Mouse (Mus musculus) right cerebral cortex, postnatal 25 days (tissue): ENCODE data around the gene Plekhg6.
A peak's percentile ranks its signal among the peaks of the same experiment; 100 is the strongest.

ENCODE experiments used
- DNase-seq: peaks from one replicate; pipeline ENCODE4 v3.0.0; 2022

The Plekhg6 gene

DNA sequence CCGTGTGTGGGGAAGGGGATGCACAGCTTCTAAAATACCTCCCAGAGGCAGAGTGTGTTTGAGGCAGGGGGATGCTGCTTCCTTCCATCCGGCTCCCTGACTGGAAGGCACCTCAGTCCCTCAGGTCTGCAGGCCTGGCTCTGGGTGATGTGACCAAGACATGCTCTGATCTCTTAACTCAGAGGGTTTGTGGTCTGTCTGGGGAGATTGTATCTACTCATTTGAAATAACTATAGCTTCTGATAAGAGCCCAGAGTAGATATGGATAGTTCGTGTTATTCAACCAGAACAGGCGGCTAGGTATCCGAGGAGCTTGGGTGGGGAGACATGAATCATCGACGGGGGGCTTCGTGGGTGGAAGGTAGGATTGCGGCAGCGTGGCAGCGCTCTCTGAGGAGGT, 27.4 kb downstream of the Plekhg6 start:
- DNase-seq = no peak

DNA sequence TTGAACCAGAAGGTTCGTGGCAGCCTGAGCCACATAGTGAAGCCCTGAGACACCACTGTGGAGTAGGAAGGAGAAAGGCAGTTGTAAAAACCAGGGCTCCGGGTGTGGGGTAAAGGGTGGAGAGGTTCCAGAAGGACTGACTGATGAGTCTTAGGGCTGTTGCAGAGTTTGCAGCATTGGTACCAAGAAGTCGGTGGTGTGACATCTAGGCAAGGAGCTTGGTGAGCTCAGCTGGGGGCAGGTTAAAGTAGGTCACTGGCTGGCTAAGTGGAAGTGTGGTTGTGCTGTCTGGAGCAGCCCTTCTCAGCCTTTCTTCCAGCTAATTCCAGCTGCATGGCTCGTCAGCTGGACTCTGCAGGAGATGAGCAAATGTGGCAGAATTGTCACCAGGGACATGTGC, 27.8 kb downstream of the Plekhg6 start:
- DNase-seq = no peak

DNA sequence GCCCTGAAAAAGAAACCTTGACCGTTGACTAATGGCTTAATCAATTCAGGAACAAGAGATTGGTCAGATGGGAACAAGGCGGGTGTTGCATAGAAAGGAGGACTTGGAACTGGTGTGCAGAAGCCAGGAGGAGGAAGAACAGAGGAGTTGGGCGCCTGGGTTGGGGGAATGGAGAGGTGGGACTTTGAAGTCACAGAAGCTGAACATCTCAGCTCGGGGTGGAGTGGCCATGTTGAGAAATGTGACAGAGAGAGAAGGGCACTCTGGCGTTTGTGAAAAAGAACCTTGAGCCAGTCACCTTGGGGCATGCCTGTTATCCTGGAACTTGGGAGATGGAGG, 28.6 kb downstream of the Plekhg6 start:
- DNase-seq = no peak

DNA sequence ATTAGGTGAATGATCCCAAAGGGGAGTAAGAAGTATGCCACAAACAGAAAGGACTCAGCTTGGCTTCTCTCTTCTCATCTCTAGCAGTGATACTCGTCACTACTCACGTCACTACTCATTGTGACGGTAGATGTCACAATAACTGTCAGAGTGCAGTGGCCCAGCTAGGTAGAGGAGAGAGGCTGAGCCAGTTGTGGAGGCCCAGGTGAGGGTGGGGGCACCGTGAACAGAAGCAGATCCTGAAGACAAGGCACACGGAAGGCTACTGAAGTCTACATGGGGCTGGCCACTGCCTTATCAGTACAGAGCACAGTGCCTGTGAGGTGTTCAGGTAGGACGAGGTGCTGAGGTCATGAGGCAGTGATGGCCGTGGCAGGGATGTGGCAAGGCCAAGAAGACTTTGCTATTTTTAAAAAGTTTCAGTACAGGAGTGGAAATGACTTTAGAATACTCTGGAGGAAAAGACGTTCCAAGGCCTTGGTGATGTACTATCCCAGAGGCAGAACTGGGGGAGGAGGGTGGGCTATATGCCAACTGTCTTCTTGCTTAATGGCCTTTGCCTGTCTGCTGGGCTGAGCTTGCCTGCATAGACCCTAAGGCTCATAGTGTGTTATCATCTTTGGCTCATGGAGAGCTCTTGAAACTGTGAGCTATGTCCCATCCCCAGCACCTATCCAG, 29.1 kb downstream of the Plekhg6 start:
- DNase-seq = no peak

DNA sequence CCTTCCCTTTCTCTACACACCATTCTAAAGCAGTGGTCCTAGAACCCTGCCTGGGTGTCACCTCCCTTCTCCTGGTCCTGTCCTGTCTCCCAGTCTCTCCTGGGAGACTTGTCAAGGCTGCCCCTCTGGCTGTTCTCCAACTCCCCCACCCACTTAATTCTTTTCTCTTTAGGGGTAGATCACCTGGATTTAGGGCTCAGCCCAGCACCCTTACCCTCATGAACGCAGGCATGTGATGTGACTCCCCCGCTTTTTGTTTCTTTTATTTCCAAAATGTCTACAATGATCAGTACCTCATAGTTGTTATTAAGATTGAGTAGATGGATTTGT, 29.6 kb downstream of the Plekhg6 start:
- DNase-seq = no peak

DNA sequence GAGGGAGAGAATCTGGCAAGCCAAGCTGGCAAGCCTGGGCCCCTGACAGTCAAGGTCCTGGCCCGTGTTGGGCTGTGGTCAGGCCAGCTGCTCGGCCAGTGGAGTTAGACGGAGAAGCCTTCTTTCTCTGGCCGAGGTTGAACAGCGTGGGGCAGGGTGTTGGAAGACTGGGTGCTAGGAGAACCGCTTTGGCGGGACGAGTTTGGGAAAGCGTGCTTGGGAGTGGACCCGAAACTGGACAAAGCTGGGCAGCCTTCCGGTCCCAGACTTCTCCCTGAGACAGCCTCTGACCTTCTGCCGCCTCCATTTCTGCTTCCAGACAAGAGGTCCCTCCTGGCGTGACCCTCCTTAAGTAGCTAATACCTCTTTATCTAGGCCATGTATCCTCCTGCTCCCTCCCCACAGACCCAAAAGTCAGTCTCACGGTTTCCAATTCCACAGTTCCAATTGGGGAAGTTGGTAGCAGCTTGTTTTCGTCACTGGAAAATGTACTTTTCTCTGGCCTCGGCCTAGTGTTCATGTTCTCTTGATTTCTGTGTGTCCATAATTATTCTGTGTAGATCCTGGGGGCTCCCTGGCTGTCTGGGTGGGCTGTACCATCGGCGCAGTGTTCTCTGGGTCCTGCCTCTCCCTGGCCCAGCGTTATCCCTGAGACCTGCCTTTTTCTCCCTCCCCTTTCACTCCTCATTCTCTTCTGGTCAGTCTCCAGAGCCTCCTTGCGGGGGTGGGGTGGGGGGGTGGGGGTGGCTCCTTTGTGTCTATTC, 30.2 kb downstream of the Plekhg6 start:
- no peak for DNase-seq

DNA sequence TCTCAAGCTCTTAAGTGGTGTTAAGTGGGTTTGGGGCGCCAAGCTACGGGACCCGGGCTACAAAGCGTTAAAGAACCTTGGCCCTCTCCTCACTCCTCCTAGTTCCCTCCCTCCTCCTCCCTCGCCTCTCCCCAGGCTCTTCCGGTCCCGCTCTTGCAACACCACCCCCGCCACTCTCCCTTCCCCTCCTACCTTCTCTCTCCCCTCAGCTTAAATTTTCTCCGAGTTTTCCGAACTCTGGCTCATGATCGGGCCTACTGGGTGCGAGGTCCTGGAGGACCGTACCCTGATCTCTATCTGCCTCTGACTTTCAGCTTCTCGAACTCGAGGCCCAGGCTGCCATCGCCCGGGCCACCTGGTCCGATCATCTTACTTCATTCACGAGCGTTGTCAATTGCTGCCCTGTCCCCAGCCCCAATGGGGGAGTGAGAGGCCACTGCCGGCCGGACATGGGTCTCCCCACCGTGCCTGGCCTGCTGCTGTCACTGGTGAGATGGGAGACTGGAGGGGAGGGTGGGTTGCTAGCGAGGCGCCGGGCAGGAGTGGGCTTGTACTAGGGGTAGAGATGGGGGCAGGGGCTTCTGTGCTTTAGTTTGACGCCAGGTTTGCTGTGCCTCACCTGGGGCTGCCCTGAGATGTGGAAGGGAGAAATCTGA, 30.9 kb downstream of the Plekhg6 start:
- DNase-seq = no peak

DNA sequence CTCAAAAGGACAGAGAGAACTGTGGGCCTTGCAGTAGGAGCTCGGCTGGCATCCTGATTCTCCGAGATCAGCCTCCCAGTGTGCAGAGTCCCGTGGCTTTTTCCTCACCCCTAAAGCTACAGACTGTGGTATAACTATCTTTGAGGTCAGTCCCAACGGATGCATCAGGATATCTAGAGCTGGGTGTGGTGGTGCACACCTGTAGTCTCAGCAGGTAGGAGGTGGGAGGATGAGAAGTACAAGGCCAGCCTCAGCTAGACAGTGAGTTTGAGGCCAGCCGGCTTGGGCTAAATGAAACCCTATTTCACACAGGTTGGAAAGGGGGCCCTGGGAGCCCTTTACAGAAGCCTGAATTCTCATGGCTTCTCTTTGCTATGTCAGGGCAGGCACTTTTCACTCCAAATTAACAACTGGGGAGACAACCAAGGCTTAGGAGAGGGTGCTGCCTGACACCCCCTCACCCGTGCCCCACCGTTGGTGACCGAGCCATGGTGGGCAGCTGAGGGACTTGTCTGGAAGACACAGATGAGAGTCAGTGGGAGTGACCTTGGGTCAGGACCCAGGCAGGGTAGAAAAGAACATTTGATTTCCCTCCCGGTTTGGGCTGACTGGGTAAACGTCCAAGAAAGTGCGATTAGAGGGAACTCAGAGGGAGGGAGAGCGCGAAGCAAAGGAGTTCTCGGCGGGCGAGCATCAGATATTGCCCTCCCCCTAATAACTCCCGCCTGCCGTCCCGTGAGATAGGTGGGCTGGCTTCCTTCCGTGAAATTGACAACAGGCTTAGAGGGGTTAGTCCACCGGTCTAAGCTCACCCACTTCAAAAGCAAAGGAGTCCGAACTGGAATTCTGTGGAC, 31.6 kb downstream of the Plekhg6 start, which contains the start of gene Tnfrsf1a:
Gene Tnfrsf1a, plus strand, starts transcription at position 642 of the 854 bp plus-strand sequence.
- no peak for DNase-seq

DNA sequence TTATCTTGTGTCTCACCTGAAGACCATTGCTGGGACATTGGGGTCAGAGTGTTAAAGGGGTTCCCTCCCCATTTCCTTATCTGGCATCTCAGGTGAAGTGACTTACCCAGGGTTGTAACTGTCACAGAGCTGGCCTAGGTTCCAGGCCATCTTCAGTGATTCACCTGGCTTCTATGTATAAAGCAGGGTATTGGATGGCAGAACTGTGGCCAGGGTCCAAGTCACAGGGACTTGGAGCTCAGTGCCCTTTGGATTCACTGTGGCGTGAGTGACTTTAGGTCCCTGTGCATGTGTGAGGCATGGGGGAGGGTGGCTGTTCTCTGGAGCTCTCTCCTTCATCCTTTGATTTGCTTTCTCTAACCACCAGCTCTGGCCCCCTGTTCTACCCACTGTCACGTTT, 34.6 kb downstream of the Plekhg6 start:
- no peak for DNase-seq

DNA sequence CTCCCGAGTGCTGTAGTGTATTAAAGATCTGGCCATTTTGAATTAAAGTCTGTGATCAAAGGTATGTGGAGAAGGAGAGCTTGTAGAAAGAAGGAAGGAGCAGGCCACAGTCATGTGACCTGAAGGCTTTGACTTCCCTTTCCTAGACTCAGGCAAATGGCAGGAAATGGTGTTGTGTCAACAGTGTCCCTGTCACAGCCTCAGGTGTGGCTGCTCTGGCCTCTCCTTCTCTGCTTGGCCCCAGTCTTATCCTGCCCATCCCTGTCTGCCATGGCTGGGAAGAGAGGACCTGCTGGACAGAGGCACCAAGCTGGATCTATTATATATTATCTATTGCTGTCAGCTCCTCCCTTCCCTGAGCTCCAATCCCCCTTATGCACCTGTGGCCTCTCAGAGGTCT, 35.0 kb downstream of the Plekhg6 start:
- no peak for DNase-seq

DNA sequence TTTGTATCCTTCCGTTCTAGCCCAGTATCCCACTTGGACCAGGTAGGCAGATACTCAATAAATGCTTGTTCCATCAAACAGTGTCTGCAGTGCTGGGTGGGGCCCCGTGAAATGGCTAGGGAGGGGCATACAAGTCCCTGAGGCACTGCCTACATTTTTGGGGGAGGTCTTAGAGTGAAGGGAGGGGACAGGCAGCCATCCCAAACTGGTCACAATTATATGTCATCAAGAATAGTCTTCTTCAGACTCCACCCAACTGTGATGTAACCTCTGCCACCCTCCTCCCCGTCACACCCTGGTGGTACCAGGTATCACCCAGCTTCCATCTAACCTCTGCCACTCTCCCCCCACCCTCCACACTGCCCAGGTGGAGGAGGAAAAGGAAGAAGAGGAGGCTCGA, 35.7 kb downstream of the Plekhg6 start:
- DNase-seq = no peak

DNA sequence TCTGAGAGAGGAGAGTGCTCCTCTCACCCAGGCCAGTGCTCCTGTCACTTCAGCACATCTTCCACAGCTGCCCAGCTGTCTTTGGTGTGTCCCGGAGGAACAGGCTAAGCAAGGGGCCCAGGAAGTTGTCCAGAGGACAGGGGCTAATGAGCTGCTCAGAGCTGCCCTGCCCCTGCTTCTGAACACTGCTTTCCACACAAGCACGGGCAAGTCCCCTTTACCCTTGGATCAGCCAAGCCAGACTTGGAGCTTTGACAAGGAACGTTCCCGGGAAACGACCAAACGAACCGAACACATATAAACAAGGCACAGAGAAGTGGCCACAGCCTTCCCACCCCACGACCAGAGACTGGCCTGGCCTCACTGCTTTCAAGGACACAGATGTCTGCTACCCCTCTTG, 36.5 kb downstream of the Plekhg6 start:
- no peak for DNase-seq

DNA sequence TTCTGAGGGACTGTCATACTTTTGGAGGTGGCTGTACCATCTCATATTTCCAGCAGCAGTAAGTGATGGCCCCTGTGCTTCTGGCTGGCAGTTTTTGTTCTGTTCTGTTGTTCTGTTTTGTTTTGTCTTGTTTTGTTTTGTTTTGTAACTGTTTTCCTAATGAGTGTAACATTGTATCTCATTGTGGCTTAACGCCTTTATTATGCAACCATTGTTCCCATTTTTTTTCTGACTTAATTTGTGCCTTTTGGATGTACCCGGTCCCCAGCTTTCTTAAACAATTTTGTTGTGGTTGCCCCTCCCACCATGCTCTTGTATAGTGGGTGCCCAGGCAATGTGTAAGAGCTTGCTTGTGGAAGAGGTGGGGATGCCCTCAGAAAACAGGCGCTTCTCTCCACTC, 38.4 kb downstream of the Plekhg6 start:
- DNase-seq = no peak

DNA sequence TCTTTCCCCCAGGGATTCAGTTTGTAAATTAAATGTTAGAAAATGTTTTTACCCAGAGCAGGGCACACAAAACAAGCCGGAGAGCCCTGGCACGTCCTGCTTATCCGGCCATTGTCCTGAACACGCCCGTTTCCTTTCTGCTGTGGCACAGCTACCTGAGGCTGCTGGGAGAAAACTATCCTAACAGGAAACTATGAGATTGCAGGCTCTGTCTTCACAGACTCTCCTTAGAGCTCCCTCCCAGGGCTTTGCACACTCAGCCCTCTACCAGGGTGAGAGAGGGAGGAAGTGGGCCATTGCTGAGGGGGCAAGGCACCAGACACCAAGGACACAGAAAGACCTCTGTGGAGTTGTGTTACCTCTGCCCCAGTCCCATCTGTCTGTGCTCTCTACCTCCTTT, 40.3 kb downstream of the Plekhg6 start:
- no peak for DNase-seq

DNA sequence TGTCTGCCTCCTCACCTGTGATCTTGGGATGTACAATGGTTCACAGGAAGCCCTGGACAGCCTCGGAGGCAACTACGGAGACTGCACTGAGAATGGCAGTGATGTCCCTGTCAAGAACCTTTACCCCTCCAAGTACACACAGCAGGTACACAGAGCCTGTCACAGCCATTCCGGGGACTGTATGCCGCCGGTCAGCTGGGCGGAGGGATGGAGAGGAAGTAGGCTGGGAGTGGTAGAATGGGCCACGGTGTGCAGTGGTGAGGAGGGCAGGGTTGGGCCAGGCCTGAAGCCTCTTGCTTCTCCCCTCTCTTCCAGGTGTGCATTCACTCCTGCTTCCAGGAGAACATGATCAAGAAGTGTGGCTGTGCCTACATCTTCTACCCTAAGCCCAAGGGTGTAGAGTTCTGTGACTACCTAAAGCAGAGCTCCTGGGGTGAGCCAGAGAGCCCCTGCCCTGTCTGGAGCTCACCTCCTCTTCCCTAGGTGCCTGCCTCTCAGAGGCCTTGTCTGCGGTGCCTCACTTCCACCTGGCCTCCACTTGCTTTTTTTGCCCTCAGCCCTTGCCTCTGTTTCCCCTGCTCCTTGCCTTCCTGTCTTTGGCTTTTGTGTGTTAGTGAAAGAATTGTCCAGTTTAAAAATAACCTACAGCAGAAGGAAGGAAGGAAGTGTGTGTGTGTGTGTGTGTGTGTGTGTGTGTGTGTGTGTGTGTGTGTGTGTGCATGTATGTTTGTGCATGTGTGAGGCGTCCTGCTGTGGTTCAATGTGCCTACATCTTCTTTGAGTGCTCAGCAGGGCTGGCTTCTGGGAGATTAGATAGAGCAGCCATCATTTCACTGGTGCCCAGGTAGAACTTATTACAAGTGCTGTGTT, 41.6 kb downstream of the Plekhg6 start:
- DNase-seq = no peak

DNA sequence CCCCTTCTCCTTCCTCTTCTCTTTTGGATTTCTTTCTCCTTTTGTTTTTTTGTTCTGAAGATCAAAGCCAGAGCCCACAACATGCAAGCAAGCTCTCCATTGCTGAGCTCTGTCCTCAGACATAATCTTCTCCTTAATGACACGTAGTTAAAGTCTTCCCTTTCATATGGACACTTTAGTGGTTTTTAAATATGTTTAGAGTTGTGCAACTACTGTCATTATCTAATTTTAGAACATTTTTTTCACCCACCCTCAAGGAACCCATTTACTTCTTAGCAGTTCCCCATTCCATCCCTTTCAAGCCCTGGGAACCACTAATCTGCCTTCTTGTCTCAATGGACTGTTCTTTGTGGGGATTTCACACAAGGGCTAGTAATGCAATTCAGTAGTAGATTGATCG, 46.2 kb downstream of the Plekhg6 start:
- DNase-seq = no peak

DNA sequence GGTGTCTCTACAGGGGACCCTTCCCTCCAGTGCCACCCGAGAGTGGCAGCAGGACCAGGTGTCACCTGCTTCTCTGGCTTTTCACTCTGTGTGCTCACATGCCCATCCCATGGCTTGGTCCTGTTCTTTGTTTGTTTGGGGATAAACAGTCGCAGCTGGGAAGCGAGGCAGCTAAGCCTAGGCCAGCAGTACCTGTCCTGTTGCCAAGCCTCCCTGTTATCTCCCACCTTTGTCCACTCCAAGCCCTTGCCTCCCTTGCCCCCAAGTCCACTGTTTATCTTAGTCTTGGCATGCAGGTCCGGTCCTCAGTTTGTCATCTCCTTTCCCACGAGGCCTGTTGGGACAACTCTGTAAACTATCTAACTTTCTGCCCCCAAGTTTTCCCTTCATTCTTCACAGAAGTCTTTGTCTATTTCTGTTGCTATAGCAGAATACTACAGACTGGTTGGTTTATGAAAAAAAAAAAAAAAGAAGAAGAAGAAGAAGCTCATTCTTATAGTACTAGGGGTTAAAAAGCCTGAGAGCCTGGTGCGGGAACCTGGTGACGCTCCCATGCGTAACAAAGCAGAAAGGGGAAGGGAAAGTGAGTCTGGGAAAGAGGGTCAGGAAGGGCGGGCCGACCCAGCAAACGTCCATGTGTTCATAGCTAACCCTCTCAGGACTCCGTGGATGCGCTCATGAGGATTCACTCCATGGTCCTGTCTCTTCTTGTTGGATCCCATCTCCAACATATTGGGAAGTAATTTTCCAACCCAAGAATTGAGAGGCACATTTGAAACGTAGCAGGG, 47.3 kb downstream of the Plekhg6 start:
- no peak for DNase-seq

DNA sequence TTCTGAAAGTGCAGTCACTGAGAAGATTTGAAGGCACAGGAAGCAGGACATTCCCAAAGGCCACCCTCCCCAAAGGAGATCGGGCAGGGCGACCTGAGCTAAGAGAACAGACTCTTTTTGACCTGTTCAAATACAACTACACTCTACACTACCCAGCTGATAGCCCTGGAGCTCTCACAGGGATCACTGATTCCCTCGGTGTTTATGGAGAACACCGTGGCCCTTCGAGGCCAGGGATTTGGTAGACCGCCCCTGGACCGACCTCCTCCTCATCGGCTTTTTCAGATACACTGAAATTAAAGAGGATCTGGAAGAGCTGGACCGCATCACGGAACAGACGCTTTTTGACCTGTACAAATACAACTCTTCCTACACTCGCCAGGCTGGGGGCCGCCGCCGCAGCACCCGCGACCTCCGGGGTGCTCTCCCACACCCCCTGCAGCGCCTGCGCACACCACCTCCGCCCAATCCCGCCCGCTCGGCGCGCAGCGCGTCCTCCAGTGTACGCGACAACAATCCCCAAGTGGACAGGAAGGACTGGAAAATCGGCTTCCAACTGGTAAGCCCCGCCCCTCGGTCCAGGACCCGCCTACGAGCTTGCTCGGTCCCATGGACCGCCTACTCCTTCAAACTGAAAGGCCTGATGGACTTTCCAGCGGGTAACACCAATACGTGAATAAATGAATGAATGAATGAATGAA, 49.8 kb downstream of the Plekhg6 start:
- peak; percentile 73 for DNase-seq

DNA sequence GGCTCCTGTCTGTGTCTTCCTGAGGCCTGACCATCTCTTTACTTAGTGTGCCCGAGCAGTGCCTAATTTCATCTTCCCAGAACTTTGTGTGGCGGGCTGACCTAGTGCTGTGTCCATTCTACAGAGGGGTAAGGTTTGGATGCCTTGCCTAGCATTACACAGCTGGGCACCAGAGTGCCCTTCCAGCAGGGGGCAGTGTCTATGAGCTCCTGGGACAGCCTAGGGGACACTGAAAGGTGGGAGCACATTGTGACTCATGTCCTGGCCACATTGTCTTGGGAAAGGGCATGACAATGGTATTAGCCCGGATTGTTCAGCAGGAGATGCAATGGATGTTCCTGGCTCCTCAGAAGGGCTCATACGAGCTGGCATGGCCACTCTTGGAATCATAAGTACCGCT, 52.4 kb downstream of the Plekhg6 start:
- DNase-seq = no peak

DNA sequence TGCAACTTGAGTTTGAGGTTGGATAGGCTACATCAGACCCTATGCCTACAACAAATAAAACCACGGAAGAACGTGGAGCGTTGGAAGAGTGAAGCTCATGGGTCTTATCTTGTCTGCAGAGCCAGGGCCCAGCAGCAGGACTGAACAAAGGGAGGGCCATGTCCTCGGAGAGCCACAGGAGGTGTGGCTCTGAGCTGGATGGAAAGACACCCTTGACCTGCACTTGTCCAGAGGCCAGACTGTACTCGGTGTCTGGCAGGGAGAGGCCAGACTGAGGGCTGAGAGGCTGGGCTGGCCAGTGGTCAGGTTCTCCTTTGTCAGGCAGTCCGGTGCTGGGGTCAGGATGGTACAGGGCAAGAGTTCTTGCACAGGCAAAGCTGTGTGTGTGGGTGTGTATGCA, 55.3 kb downstream of the Plekhg6 start:
- DNase-seq = no peak

DNA sequence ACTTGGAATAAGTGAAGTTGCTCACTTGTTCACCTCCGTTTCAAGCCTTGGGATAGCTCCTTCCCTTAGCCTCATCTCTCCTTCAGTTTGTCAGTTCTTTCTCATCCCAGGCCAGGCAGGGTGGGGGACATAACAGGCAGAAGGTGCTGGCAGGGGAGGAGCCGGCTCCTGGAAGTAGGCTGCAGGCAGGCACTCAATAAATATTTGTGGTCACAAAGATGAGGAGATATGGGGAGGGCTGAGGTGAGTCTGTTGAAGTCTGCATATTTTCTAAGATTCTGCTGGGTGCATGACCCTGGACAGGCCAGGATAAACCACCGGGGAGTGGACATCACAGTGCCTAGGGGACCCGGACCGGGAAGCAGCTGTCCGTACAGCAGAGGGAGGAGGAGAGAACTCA, 57.0 kb downstream of the Plekhg6 start:
- no peak for DNase-seq
